ENCODE assay signal across 21 mouse cellular contexts in the genomic region with DNA sequence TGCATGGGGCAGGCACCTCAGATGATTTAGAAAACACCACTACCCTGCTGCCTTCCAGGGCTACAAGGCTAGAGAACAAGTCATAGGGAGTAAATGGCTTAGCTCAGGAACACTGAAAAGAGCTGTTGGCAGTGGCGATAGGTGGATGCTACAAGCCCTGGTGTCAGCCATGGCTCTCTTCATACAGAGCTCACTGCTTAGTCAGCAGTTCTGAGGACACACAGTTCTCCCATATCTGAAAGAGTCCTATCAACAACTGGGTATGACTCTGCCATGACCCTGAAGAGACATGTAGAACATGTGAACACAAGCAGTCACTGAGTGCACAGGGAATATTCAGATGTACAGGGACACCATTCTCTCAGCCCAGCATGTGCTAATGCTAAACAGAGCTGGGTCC.
DNase-seq lines count a peak whose midpoint lies in the region; ATAC-seq and TF ChIP-seq lines count a peak whose summit lies in the region.
"Had no signal": no experiment of that assay in that cellular context is flagged by ENCODE, and none has a peak within 500 bp of the region (broad histone marks: within the 10 kb centered on the region; RNA-seq: fewer than 3 reads in every experiment).

No protein-coding gene starts in this region.

- ATAC-seq in midbrain, embryonic 16.5 days = 0 out of 2 replicates have a peak, but pooled peaks have one; percentile 2
- no peak for ATAC-seq in midbrain, embryonic 14.5 days (ENCODE audit: low FRiP score, low TSS enrichment)
- peak; percentile 39 for ATAC-seq in inflammation-experienced regulatory T-cells, adult 6 months
- no peak for ATAC-seq in megakaryocyte progenitor cell, adult 5-6 weeks (replicated peaks; ENCODE audit: poor library complexity)
- ATAC-seq: intestine, embryonic 15.5 days had no signal

- peaks cover 7% of the 10 kb centered on the region for H3K4me1 ChIP-seq in midbrain, embryonic 16.5 days (ENCODE audit: control insufficient read depth, insufficient read depth, low read length)
- peaks cover 7% of the 10 kb centered on the region; the same call in 1 of the 2 replicates for H3K4me1 ChIP-seq in midbrain, embryonic 14.5 days (ENCODE audit: control insufficient read depth, insufficient read depth, low read length)
- H3K4me1 ChIP-seq in ES-E14 (ENCODE audit: control insufficient read depth in 2 of 2, insufficient read depth in 2 of 2, low read length in 2 of 2, poor library complexity in 1 of 2) = no peaks in the 10 kb centered on the region
- H3K4me1 ChIP-seq: embryonic facial prominence, embryonic 15.5 days; intestine, embryonic 15.5 days; stomach, embryonic 15.5 days had no signal

- H3K4me2 ChIP-seq in midbrain, embryonic 16.5 days (ENCODE audit: low read length) = no peak overlapping the region
- H3K4me2 ChIP-seq in midbrain, embryonic 14.5 days (ENCODE audit: low read length) = no peak overlapping the region
- H3K4me2 ChIP-seq: embryonic facial prominence, embryonic 15.5 days; hindbrain, embryonic 12.5 days; intestine, embryonic 15.5 days; midbrain, embryonic 12.5 days; stomach, embryonic 15.5 days had no signal

- in situ Hi-C loops in ES-E14 (cut with MboI; ENCODE audit: low sequenced_read_pairs in 2 of 2, unreplicated experiment in 2 of 2) = no loop called here

- H3K36me3 ChIP-seq in midbrain, embryonic 16.5 days (ENCODE audit: control insufficient read depth, insufficient read depth, low read length) = no peaks in the 10 kb centered on the region
- no peaks in the 10 kb centered on the region for H3K36me3 ChIP-seq in midbrain, embryonic 14.5 days (ENCODE audit: control insufficient read depth, insufficient read depth, low read length)
- H3K36me3 ChIP-seq in ES-E14 (ENCODE audit: control insufficient read depth, insufficient read depth, low read length, poor library complexity, severe bottlenecking) = no peaks in the 10 kb centered on the region
- H3K36me3 ChIP-seq: embryonic facial prominence, embryonic 15.5 days; forebrain, embryonic 10.5 days; hindbrain, embryonic 12.5 days; intestine, embryonic 15.5 days; midbrain, embryonic 12.5 days; stomach, embryonic 15.5 days had no signal

- no peak for DNase-seq in midbrain, embryonic 14.5 days
- DNase-seq in CD4-positive, CD25-positive, alpha-beta regulatory T cell, adult 2 months (ENCODE audit: low read depth, low spot score) = peak; percentile 46
- no peak for DNase-seq in ES-E14 (ENCODE audit: low read depth, low spot score)
- DNase-seq in gastrocnemius, adult 8-10 months (ENCODE audit: low spot score in 2 of 2) = no peak
- DNase-seq: adrenal gland, postnatal 25 days; cerebellum, postnatal 10 days; embryo, embryonic 11 days; gastrocnemius, postnatal 10 days; left cerebral cortex, postnatal 4 days; right cerebral cortex, adult 18-20 months had no signal

- no peaks in the 10 kb centered on the region for H3K27me3 ChIP-seq in midbrain, embryonic 16.5 days (ENCODE audit: control insufficient read depth, insufficient read depth, low read depth, low read length)
- no peaks in the 10 kb centered on the region for H3K27me3 ChIP-seq in midbrain, embryonic 14.5 days (ENCODE audit: control insufficient read depth, insufficient read depth, low read length)
- H3K27me3 ChIP-seq: embryonic facial prominence, embryonic 15.5 days; hindbrain, embryonic 12.5 days; intestine, embryonic 15.5 days; midbrain, embryonic 12.5 days; stomach, embryonic 15.5 days had no signal

- no peak overlapping the region for H3K9ac ChIP-seq in midbrain, embryonic 16.5 days (ENCODE audit: low read depth, low read length)
- no peak overlapping the region for H3K9ac ChIP-seq in midbrain, embryonic 14.5 days (replicated peaks; ENCODE audit: low read length)
- H3K9ac ChIP-seq in ES-E14 (ENCODE audit: insufficient read depth, low read depth, low read length, poor library complexity, severe bottlenecking) = no peak overlapping the region
- H3K9ac ChIP-seq: embryonic facial prominence, embryonic 15.5 days; hindbrain, embryonic 12.5 days; intestine, embryonic 15.5 days; liver, embryonic 14.5 days; midbrain, embryonic 12.5 days; stomach, embryonic 15.5 days had no signal

- H3K4me3 ChIP-seq in midbrain, embryonic 16.5 days (ENCODE audit: low read depth, low read length) = no peak overlapping the region
- no peak overlapping the region for H3K4me3 ChIP-seq in midbrain, embryonic 14.5 days (replicated peaks; ENCODE audit: low read depth, low read length)
- H3K4me3 ChIP-seq in ES-E14 (ENCODE audit: insufficient read depth in 1 of 2, low read depth in 1 of 2, low read length in 2 of 2, poor library complexity in 1 of 2, severe bottlenecking in 1 of 2) = no peak overlapping the region
- H3K4me3 ChIP-seq: embryonic facial prominence, embryonic 15.5 days; forebrain, embryonic 10.5 days; heart, adult 2 months; hindbrain, embryonic 12.5 days; intestine, embryonic 15.5 days; midbrain, embryonic 12.5 days; stomach, embryonic 15.5 days had no signal

- no peak overlapping the region for H3K27ac ChIP-seq in midbrain, embryonic 16.5 days (ENCODE audit: low read length)
- H3K27ac ChIP-seq in midbrain, embryonic 14.5 days (replicated peaks; ENCODE audit: low read depth, low read length) = no peak overlapping the region
- H3K27ac ChIP-seq in ES-E14 (ENCODE audit: insufficient read depth, low read depth, low read length, poor library complexity, severe bottlenecking) = no peak overlapping the region
- H3K27ac ChIP-seq: embryonic facial prominence, embryonic 15.5 days; forebrain, embryonic 10.5 days; heart, adult 2 months; hindbrain, embryonic 12.5 days; intestine, embryonic 15.5 days; liver, embryonic 14.5 days; stomach, embryonic 15.5 days had no signal

- WGBS in midbrain, embryonic 16.5 days = 73% methylated on average over 1 of the region's 1 CpGs
- WGBS in midbrain, embryonic 14.5 days = 91% methylated on average over 1 of the region's 1 CpGs

- H3K9me3 ChIP-seq in midbrain, embryonic 16.5 days (replicated peaks; ENCODE audit: control insufficient read depth, low read length, poor library complexity, severe bottlenecking) = no peaks in the 10 kb centered on the region
- no peaks in the 10 kb centered on the region for H3K9me3 ChIP-seq in midbrain, embryonic 14.5 days (ENCODE audit: control insufficient read depth, low read length)
- H3K9me3 ChIP-seq in ES-E14 (ENCODE audit: control insufficient read depth, insufficient read depth, low read depth, low read length) = no peaks in the 10 kb centered on the region
- H3K9me3 ChIP-seq: embryonic facial prominence, embryonic 15.5 days; hindbrain, embryonic 12.5 days; intestine, embryonic 15.5 days; midbrain, embryonic 12.5 days; stomach, embryonic 15.5 days had no signal

TF ChIP-seq in ES-E14, 5 proteins besides CTCF, POLR2A, EP300 and RAD21:
- TF ChIP-seq CHD2 (IDR thresholded peaks at IDR 0.05; ENCODE audit: low read depth, low read length) = no peak
- peak; percentile 56 for TF ChIP-seq MAFK (IDR thresholded peaks at IDR 0.05; ENCODE audit: insufficient read depth, low read depth, low read length)
- no peak for TF ChIP-seq HCFC1 (IDR thresholded peaks at IDR 0.05; ENCODE audit: borderline replicate concordance, insufficient read depth, low read length)

Comparison
In these comparisons a context has a peak if more than half of its experiments do, and no peak if none do; other contexts are left out.
1. ATAC-seq: peak in midbrain, embryonic 16.5 days (single experiment) and inflammation-experienced regulatory T-cells, adult 6 months (single experiment); none in midbrain, embryonic 14.5 days (single experiment) and megakaryocyte progenitor cell, adult 5-6 weeks (single experiment).